Mouse (Mus musculus): ENCODE results near the gene Clec3a. TPM values are rescaled to one million over a fixed set of nuclear protein-coding genes. Genes with fewer than 3 reads are reported as not detected.
A peak's percentile ranks its signal among the peaks of the same experiment; 100 is the strongest.

Clec3a gene
- polyA plus RNA-seq, 1 experiment from 2014 or later, result not detected

DNA sequence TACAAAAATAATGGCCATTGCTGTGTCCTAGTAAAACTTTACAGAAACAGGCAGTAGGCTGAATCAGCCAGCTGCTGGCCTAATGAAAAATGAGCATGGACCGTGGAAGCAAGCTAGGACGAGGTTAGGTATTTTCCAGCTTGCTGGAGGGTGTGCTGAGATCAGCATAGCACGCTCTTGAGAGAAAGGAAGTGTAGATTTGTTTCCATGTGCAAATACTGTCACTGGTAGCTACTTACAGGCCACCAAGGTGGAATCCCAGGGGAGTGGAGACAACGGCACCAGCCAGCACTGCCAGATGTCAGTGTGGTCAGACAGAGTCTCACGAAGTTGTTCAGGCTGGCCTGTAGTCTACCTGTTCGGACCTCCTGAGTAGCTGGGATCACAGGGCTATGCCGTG, 29.0 kb downstream of the Clec3a start:
- no peak overlapping the region for H3K27ac ChIP-seq (ENCODE audit: low read depth, low read length)
- no peak overlapping the region for H3K9ac ChIP-seq (ENCODE audit: low read depth, low read length)
- H3K9me3 ChIP-seq (replicated peaks; ENCODE audit: control insufficient read depth, low read length), result no peaks in the 10 kb centered on the region
- H3K4me1 ChIP-seq (ENCODE audit: control insufficient read depth, insufficient read depth, low read length), result peaks cover 15% of the 10 kb centered on the region
- 74% methylated on average over 7 of the region's 7 CpGs for WGBS (ENCODE audit: insufficient replicate concordance)
- no peaks in the 10 kb centered on the region for H3K36me3 ChIP-seq (ENCODE audit: control insufficient read depth, insufficient read depth, low read length)
- ATAC-seq (replicated peaks; ENCODE audit: insufficient number of reproducible peaks, low FRiP score, low TSS enrichment), result no peak
- no peaks in the 10 kb centered on the region for H3K27me3 ChIP-seq (ENCODE audit: control insufficient read depth, insufficient read depth, low read length)
- no peak overlapping the region for H3K4me3 ChIP-seq (ENCODE audit: low read depth, low read length)
- no peak overlapping the region for H3K4me2 ChIP-seq

DNA sequence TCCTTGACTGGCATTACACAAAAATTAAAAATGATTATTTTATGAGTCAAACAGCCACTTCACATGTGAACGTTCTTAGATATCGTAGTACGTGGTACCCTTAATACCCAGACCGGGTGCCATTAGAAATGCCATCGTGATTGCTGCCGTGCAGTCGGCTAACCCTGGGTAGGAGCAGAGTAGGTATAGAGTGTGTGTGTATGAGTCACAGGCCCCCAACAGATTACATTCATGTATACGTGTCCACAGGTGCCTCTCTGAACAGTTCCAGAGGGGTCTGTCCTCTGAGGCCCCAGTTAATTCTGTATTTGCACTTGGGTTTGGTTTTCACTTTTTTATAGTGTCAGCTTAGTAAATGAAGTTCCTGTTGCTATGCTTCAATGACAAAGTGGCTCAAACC, 34.4 kb downstream of the Clec3a start:
- WGBS (ENCODE audit: insufficient replicate concordance), result 87% methylated on average over 8 of the region's 8 CpGs
- Histone ChIP-seq H3K9ac (ENCODE audit: low read depth, low read length) (no peak overlapping the region), H3K4me1 (ENCODE audit: control insufficient read depth, insufficient read depth, low read length) (peaks cover 18% of the 10 kb centered on the region), H3K27ac (ENCODE audit: low read depth, low read length) (no peak overlapping the region), H3K36me3 (ENCODE audit: control insufficient read depth, insufficient read depth, low read length) (no peaks in the 10 kb centered on the region), H3K4me2 (no peak overlapping the region), H3K9me3 (replicated peaks; ENCODE audit: control insufficient read depth, low read length) (no peaks in the 10 kb centered on the region), H3K4me3 (ENCODE audit: low read depth, low read length) (no peak overlapping the region), H3K27me3 (ENCODE audit: control insufficient read depth, insufficient read depth, low read length) (no peaks in the 10 kb centered on the region)
- ATAC-seq (replicated peaks; ENCODE audit: insufficient number of reproducible peaks, low FRiP score, low TSS enrichment), result no peak

DNA sequence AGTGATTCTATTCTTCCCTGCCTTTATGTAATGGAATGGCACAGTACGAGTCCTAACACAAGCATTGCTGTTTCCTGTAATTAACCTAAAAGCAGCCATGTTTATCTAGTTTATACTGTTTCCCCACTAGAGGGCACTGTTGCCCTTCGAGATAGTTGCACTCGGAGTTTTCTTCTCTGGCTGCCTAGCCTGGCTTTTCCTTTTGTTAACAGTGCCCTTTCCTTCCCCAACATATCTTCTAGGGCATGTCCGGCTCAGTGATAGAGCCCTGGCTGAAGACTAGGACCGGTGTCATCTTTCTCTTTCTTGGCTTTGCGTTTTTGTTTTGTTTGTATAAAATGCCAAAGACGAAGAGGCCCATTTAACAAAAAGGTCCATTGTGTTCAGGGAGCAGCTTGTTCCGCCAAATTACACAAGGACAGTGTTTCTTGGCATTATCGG, 34.9 kb downstream of the Clec3a start:
- no peak overlapping the region for H3K4me2 ChIP-seq
- H3K4me3 ChIP-seq (ENCODE audit: low read depth, low read length), result no peak overlapping the region
- H3K9ac ChIP-seq (ENCODE audit: low read depth, low read length), result no peak overlapping the region
- no peaks in the 10 kb centered on the region for H3K9me3 ChIP-seq (replicated peaks; ENCODE audit: control insufficient read depth, low read length)
- H3K27me3 ChIP-seq (ENCODE audit: control insufficient read depth, insufficient read depth, low read length), result no peaks in the 10 kb centered on the region
- no peaks in the 10 kb centered on the region for H3K36me3 ChIP-seq (ENCODE audit: control insufficient read depth, insufficient read depth, low read length)
- peaks cover 17% of the 10 kb centered on the region for H3K4me1 ChIP-seq (ENCODE audit: control insufficient read depth, insufficient read depth, low read length)
- H3K27ac ChIP-seq (ENCODE audit: low read depth, low read length), result no peak overlapping the region
- 20% methylated on average over 9 of the region's 9 CpGs for WGBS (ENCODE audit: insufficient replicate concordance)
- no peak for ATAC-seq (replicated peaks; ENCODE audit: insufficient number of reproducible peaks, low FRiP score, low TSS enrichment)

DNA sequence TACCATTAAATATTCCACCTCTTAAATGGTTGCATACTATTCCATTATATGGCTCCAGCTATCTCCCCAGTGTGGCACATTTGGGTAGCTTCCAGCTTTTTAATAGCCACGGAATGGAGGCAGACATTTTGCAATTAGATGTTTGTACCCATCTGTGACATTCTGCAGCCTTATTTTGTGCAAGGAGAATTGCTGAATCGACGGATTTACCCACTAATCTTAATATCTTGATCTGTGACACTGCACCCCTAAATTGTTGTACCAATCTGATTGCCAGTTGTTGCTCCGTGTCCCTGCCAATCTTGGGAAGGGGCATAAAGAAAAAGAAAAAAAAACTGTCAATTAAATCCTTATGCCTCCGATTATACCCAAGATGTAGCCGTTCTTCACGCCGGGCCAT, 37.4 kb downstream of the Clec3a start:
- Histone ChIP-seq H3K9ac (ENCODE audit: low read depth, low read length) (no peak overlapping the region), H3K27ac (ENCODE audit: low read depth, low read length) (no peak overlapping the region), H3K4me2 (no peak overlapping the region), H3K4me1 (ENCODE audit: control insufficient read depth, insufficient read depth, low read length) (peaks cover 5% of the 10 kb centered on the region; the same call in 1 of the 2 replicates), H3K9me3 (replicated peaks; ENCODE audit: control insufficient read depth, low read length) (no peaks in the 10 kb centered on the region), H3K36me3 (ENCODE audit: control insufficient read depth, insufficient read depth, low read length) (no peaks in the 10 kb centered on the region), H3K4me3 (ENCODE audit: low read depth, low read length) (no peak overlapping the region), H3K27me3 (ENCODE audit: control insufficient read depth, insufficient read depth, low read length) (no peaks in the 10 kb centered on the region)
- ATAC-seq (replicated peaks; ENCODE audit: insufficient number of reproducible peaks, low FRiP score, low TSS enrichment), result no peak
- WGBS (ENCODE audit: insufficient replicate concordance), result 92% methylated on average over 8 of the region's 8 CpGs

DNA sequence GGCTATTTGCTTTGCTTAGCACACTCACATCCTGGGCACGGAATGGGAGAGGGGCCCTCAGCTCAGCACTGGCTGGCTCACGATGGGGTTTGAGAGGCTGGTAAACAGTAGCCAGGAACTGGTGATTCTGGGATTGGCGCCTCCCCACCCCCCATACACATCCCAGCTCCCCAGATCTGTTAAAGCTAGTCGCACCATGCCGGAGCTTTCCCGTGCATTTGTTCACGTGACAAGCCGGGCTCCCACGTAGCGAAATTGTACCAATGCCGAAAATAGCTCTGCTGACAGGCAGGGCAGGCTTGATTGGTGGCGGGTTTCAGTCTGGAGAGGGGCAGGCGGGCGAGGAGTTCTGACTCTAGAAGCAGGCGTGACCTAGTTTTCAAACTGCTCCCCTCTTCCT, 38.1 kb downstream of the Clec3a start:
- Histone ChIP-seq H3K36me3 (ENCODE audit: control insufficient read depth, insufficient read depth, low read length) (no peaks in the 10 kb centered on the region), H3K27ac (ENCODE audit: low read depth, low read length) (peak overlapping the region; percentile 73), H3K4me1 (ENCODE audit: control insufficient read depth, insufficient read depth, low read length) (peaks cover 5% of the 10 kb centered on the region; the same call in 1 of the 2 replicates), H3K4me2 (peak overlapping the region; percentile 54), H3K9me3 (replicated peaks; ENCODE audit: control insufficient read depth, low read length) (no peaks in the 10 kb centered on the region), H3K27me3 (ENCODE audit: control insufficient read depth, insufficient read depth, low read length) (no peaks in the 10 kb centered on the region), H3K4me3 (ENCODE audit: low read depth, low read length) (peak overlapping the region; percentile 30; the same call in 1 of the 2 replicates), H3K9ac (ENCODE audit: low read depth, low read length) (peak overlapping the region; percentile 58)
- WGBS (ENCODE audit: insufficient replicate concordance), result 41% methylated on average over 15 of the region's 15 CpGs
- peak; percentile 44; the same call in 1 of the 2 replicates for ATAC-seq (replicated peaks; ENCODE audit: insufficient number of reproducible peaks, low FRiP score, low TSS enrichment)

DNA sequence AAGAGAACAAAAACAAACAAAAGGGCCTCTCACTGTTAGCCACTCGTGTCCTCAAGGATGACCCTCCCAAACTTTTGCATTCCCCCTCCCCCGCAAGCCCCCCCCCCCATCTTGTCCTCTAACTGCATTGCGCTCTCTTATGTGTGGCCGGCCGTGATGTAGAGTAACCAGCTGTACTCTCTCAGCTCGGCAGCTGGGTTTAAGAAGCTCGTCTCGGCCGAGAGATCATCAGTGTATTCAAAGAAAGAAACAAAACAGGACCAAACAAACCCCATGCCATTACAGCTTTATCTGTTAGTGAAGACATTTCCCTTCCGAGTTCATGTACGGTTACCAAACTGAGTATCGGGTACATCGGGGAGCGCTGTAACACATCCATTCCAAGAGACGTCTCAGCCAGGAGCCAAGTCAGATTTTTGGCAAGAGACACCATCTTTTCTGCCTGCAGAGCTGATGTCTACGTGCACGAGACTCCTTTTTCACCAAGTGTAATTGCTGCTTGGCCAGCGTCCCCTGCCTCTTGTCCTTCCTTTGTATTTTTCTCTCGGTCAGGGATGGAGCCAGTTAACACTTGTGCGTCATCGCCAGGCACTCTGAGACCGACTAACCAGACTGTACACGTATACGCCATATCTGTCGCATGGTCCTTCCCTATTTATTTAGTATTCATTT, 40.4 kb downstream of the Clec3a start:
- Histone ChIP-seq H3K4me3 (ENCODE audit: low read depth, low read length) (no peak overlapping the region), H3K4me1 (ENCODE audit: control insufficient read depth, insufficient read depth, low read length) (peaks cover 7% of the 10 kb centered on the region; the same call in 1 of the 2 replicates), H3K36me3 (ENCODE audit: control insufficient read depth, insufficient read depth, low read length) (no peaks in the 10 kb centered on the region), H3K27ac (ENCODE audit: low read depth, low read length) (no peak overlapping the region), H3K4me2 (no peak overlapping the region), H3K9ac (ENCODE audit: low read depth, low read length) (no peak overlapping the region), H3K9me3 (replicated peaks; ENCODE audit: control insufficient read depth, low read length) (no peaks in the 10 kb centered on the region), H3K27me3 (ENCODE audit: control insufficient read depth, insufficient read depth, low read length) (no peaks in the 10 kb centered on the region)
- ATAC-seq (replicated peaks; ENCODE audit: insufficient number of reproducible peaks, low FRiP score, low TSS enrichment), result no peak
- 65% methylated on average over 25 of the region's 25 CpGs for WGBS (ENCODE audit: insufficient replicate concordance)

DNA sequence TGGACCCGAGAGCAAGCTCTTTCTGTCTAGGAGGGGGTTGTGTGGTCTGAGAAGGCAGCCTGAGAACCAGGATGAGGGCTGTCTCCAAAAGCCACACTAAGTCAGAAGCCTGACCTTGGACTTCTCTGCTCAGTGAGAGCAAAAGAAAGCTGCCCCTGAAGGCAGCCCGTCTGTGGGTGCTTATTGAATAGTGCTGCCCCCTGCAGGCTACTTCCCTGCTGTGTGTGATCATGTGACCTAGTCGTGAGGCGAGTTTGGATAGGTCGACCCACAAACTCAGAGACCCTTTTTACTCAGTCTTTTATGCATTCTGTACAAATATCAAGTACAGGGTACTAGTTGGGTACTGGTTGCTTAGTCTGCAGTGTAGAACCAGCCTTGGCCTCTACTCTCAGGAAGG, 42.7 kb downstream of the Clec3a start:
- no peaks in the 10 kb centered on the region for H3K9me3 ChIP-seq (replicated peaks; ENCODE audit: control insufficient read depth, low read length)
- H3K4me1 ChIP-seq (ENCODE audit: control insufficient read depth, insufficient read depth, low read length), result peaks cover 7% of the 10 kb centered on the region; the same call in 1 of the 2 replicates
- WGBS (ENCODE audit: insufficient replicate concordance), result 69% methylated on average over 5 of the region's 5 CpGs
- H3K4me3 ChIP-seq (ENCODE audit: low read depth, low read length), result no peak overlapping the region
- H3K27ac ChIP-seq (ENCODE audit: low read depth, low read length), result no peak overlapping the region
- H3K36me3 ChIP-seq (ENCODE audit: control insufficient read depth, insufficient read depth, low read length), result no peaks in the 10 kb centered on the region
- no peak for ATAC-seq (replicated peaks; ENCODE audit: insufficient number of reproducible peaks, low FRiP score, low TSS enrichment)
- no peak overlapping the region for H3K4me2 ChIP-seq
- no peak overlapping the region for H3K9ac ChIP-seq (ENCODE audit: low read depth, low read length)
- H3K27me3 ChIP-seq (ENCODE audit: control insufficient read depth, insufficient read depth, low read length), result no peaks in the 10 kb centered on the region

DNA sequence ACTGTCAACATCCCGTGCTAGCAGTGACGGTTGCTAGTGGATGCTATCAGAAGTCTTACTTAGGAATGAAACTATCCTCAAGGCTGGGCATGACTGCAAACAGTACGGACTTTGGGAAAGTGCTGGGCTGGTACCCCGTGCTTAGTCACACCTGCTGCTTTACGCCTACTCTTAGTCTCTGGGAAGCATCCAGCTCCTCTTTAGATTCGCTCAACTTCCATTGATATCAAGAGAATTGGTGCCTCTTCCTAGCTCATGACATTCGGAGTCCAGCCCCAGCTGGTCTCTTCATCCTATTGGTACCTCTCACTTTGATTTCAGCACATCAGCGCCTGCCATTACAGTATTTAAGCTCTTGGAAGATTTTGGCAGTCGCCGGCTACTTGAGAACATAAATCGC, 44.7 kb downstream of the Clec3a start:
- Histone ChIP-seq H3K36me3 (ENCODE audit: control insufficient read depth, insufficient read depth, low read length) (no peaks in the 10 kb centered on the region), H3K4me2 (no peak overlapping the region), H3K4me1 (ENCODE audit: control insufficient read depth, insufficient read depth, low read length) (peaks cover 5% of the 10 kb centered on the region; the same call in 1 of the 2 replicates), H3K27ac (ENCODE audit: low read depth, low read length) (no peak overlapping the region), H3K9ac (ENCODE audit: low read depth, low read length) (no peak overlapping the region), H3K27me3 (ENCODE audit: control insufficient read depth, insufficient read depth, low read length) (no peaks in the 10 kb centered on the region), H3K9me3 (replicated peaks; ENCODE audit: control insufficient read depth, low read length) (no peaks in the 10 kb centered on the region), H3K4me3 (ENCODE audit: low read depth, low read length) (no peak overlapping the region)
- WGBS (ENCODE audit: insufficient replicate concordance), result 80% methylated on average over 11 of the region's 11 CpGs
- no peak for ATAC-seq (replicated peaks; ENCODE audit: insufficient number of reproducible peaks, low FRiP score, low TSS enrichment)

DNA sequence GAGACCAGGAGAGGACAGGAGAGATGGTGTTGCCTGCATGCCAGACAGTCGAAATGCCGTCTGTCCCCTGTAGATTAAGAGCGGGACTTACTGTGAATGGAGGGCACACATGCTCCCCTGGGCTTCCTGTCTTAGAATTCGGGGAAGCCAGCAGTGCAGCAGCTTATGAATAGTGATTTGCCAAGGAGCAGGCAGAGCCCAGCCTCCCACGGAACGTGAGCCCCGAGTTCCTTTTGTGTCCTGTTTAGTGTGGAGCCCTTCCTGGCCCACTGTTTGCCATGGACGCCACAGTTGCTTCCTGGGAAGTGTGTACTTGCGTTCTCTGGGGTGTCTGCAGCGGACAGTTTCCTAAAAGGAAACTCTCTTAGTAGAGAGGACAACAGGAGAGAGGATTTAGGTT, 45.4 kb downstream of the Clec3a start:
- Histone ChIP-seq H3K4me1 (ENCODE audit: control insufficient read depth, insufficient read depth, low read length) (peaks cover 5% of the 10 kb centered on the region; the same call in 1 of the 2 replicates), H3K27ac (ENCODE audit: low read depth, low read length) (no peak overlapping the region), H3K27me3 (ENCODE audit: control insufficient read depth, insufficient read depth, low read length) (no peaks in the 10 kb centered on the region), H3K9ac (ENCODE audit: low read depth, low read length) (no peak overlapping the region), H3K36me3 (ENCODE audit: control insufficient read depth, insufficient read depth, low read length) (no peaks in the 10 kb centered on the region), H3K4me3 (ENCODE audit: low read depth, low read length) (no peak overlapping the region), H3K9me3 (replicated peaks; ENCODE audit: control insufficient read depth, low read length) (no peaks in the 10 kb centered on the region), H3K4me2 (peak overlapping the region; percentile 36; the same call in 1 of the 2 replicates)
- 47% methylated on average over 10 of the region's 10 CpGs for WGBS (ENCODE audit: insufficient replicate concordance)
- no peak for ATAC-seq (replicated peaks; ENCODE audit: insufficient number of reproducible peaks, low FRiP score, low TSS enrichment)

Measured in heart, embryonic 11.5 days (tissue).